Mouse (Mus musculus): ENCODE measurements at regions not wholly inside any gene's neighbourhood (a gene's known extent, or its start where the extent isn't known, plus 50 kb on each side); places are given as distances from the start of the nearest gene placed in this dataset.

DNA sequence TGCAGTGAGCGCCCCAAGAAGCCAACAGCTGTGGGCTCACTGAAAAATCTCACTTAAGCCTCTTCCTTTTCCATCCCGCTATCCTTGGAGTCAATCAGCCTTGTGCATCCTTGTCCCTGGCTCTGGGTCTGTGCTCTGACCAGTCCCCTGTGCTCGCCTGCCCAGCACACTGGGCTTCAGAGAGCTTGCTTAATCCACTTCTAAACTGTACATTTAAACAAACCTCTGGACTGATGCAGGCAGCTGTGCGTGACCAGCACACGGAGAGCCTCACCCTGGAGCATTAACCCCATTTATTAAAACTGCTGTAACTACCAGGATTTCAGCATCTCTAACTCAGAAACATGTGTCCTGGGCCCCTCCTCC, 243.3 kb upstream of the Sulf2 start:
- Histone ChIP-seq H3K4me3 (no peak overlapping the region), H3K9ac (replicated peaks) (no peak overlapping the region), H3K27ac (replicated peaks) (no peak overlapping the region), H3K4me1 (peaks cover 8% of the 10 kb centered on the region), H3K4me2 (replicated peaks) (no peak overlapping the region), H3K36me3 (no peaks in the 10 kb centered on the region), H3K9me3 (no peaks in the 10 kb centered on the region), H3K27me3 (peaks cover 4% of the 10 kb centered on the region; the same call in 1 of the 2 replicates)
- ATAC-seq (replicated peaks) = no peak
- whole genome bisulfite sequencing = 70% methylated on average over 5 of the region's 5 CpGs

- H3K27ac ChIP-seq (replicated peaks) = no peak overlapping the region
- WGBS = 88% methylated on average over 10 of the region's 10 CpGs
- no peak overlapping the region for H3K4me2 ChIP-seq (replicated peaks)
Measured at GRCm38 (mm10) chr2:166398156-166398555, 242.7 kb upstream of the Sulf2 start.

GRCm38 (mm10) chr2:166394666-166395065, 239.2 kb upstream of the Sulf2 start:
- Histone ChIP-seq H3K9me3 (no peaks in the 10 kb centered on the region), H3K9ac (replicated peaks) (no peak overlapping the region), H3K27me3 (peaks cover 4% of the 10 kb centered on the region; the same call in 1 of the 2 replicates), H3K4me1 (peaks cover 8% of the 10 kb centered on the region; the same call in 1 of the 2 replicates), H3K4me3 (no peak overlapping the region), H3K4me2 (replicated peaks) (no peak overlapping the region), H3K36me3 (no peaks in the 10 kb centered on the region), H3K27ac (replicated peaks) (no peak overlapping the region)
- 0 out of 2 replicates have a peak, but pooled peaks have one; percentile 41 for ATAC-seq (replicated peaks)
- 29% methylated on average over 13 of the region's 13 CpGs for WGBS

More at GRCm38 (mm10) chr2:166398156-166398555, 242.7 kb upstream of the Sulf2 start:
- Histone ChIP-seq H3K27me3 (peaks cover 4% of the 10 kb centered on the region; the same call in 1 of the 2 replicates), H3K9ac (replicated peaks) (no peak overlapping the region), H3K4me1 (peaks cover 8% of the 10 kb centered on the region), H3K4me3 (no peak overlapping the region), H3K36me3 (no peaks in the 10 kb centered on the region), H3K9me3 (no peaks in the 10 kb centered on the region)
- no peak for ATAC-seq (replicated peaks)

DNA sequence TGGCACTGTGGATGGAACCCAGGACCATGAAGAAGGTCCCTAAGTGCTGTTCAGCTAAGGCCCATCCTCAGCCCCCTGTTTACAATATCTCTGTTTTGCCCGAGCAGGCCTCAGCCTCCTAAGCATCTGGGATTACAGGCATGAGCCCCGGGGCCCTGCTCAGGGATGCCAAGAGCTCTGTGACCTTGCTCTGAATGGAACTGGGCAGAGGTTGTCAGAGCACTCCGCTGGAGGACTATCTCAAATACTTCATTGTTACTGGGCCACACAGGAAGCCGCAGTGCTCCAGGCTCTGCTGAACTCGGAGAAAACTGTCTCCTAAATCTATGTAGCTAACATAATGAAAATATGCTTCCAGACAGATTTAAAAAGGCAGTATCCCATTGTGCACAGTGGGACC, 235.7 kb upstream of the Sulf2 start:
- 42% methylated on average over 5 of the region's 5 CpGs for WGBS
- Histone ChIP-seq H3K4me1 (peaks cover 8% of the 10 kb centered on the region; the same call in 1 of the 2 replicates), H3K9ac (replicated peaks) (no peak overlapping the region), H3K4me2 (replicated peaks) (no peak overlapping the region), H3K9me3 (no peaks in the 10 kb centered on the region), H3K4me3 (no peak overlapping the region), H3K27me3 (peaks cover 5% of the 10 kb centered on the region), H3K27ac (replicated peaks) (no peak overlapping the region), H3K36me3 (no peaks in the 10 kb centered on the region)
- no peak for ATAC-seq (replicated peaks)

DNA sequence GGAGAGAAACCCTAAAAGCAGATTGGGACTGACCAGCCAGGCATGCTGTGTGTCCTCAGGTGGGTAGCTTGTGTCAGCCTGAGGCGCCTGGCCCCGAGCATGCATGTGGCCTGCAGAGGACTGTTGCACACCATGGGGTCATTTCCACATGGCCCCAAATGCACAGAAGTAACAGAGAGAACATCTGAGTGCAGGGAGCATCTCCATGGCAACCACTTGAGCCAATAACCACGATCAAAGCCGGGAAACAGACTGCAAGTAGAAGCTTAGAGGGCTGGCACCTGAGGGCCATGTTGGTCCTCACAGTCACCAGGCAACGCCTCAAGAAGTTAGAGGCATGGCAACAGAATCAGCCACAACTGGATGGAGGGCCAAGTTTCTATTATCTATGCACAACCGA, 232.6 kb upstream of the Sulf2 start:
- WGBS = 33% methylated on average over 6 of the region's 6 CpGs
- ATAC-seq (replicated peaks) = no peak
- no peak overlapping the region for H3K9ac ChIP-seq (replicated peaks)
- H3K4me1 ChIP-seq = peaks cover 15% of the 10 kb centered on the region
- H3K4me3 ChIP-seq = no peak overlapping the region
- no peaks in the 10 kb centered on the region for H3K9me3 ChIP-seq
- H3K36me3 ChIP-seq = no peaks in the 10 kb centered on the region
- H3K4me2 ChIP-seq (replicated peaks) = no peak overlapping the region
- H3K27ac ChIP-seq (replicated peaks) = no peak overlapping the region
- peaks cover 4% of the 10 kb centered on the region; the same call in 1 of the 2 replicates for H3K27me3 ChIP-seq

- WGBS = 79% methylated on average over 5 of the region's 5 CpGs
- peaks cover 4% of the 10 kb centered on the region; the same call in 1 of the 2 replicates for H3K27me3 ChIP-seq
- peaks cover 15% of the 10 kb centered on the region for H3K4me1 ChIP-seq
- H3K36me3 ChIP-seq = no peaks in the 10 kb centered on the region
- H3K27ac ChIP-seq (replicated peaks) = no peak overlapping the region
- no peak overlapping the region for H3K4me2 ChIP-seq (replicated peaks)
- no peaks in the 10 kb centered on the region for H3K9me3 ChIP-seq
- ATAC-seq (replicated peaks) = no peak
- H3K9ac ChIP-seq (replicated peaks) = no peak overlapping the region
- H3K4me3 ChIP-seq = no peak overlapping the region
Measured at GRCm38 (mm10) chr2:166386817-166387216, 231.4 kb upstream of the Sulf2 start.

GRCm38 (mm10) chr2:166384583-166384982, 229.1 kb upstream of the Sulf2 start:
- H3K36me3 ChIP-seq = no peaks in the 10 kb centered on the region
- no peak for ATAC-seq (replicated peaks)
- peaks cover 4% of the 10 kb centered on the region; the same call in 1 of the 2 replicates for H3K27me3 ChIP-seq
- H3K9ac ChIP-seq (replicated peaks) = no peak overlapping the region
- H3K4me1 ChIP-seq = peaks cover 15% of the 10 kb centered on the region
- no peak overlapping the region for H3K4me3 ChIP-seq
- WGBS = 22% methylated on average over 6 of the region's 6 CpGs
- H3K9me3 ChIP-seq = no peaks in the 10 kb centered on the region
- H3K4me2 ChIP-seq (replicated peaks) = no peak overlapping the region
- peak overlapping the region; percentile 13; the same call in 1 of the 2 replicates for H3K27ac ChIP-seq (replicated peaks)

DNA sequence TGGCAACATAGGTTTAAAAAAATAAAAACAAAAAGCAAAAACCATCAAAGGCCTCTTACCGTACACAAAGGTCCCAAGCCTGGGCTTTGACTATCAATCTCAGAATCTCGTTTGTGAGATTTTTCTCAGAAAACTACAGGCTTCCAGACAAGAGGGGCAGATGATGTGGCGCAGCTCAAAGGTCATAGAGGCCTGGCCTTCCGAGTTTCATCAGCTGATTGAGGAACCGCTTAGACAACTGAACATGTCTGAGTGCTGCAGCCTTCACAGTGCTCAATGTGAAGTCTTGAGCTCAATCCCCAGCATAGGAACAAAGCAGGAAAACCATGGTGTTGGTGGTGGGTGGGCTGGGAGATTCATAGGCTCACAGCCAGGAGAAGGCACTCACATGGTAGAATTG, 227.9 kb upstream of the Sulf2 start:
- no peak for ATAC-seq (replicated peaks)
- peaks cover 17% of the 10 kb centered on the region for H3K4me1 ChIP-seq
- no peak overlapping the region for H3K4me2 ChIP-seq (replicated peaks)
- no peak overlapping the region for H3K27ac ChIP-seq (replicated peaks)
- H3K4me3 ChIP-seq = no peak overlapping the region
- peaks cover 4% of the 10 kb centered on the region; the same call in 1 of the 2 replicates for H3K27me3 ChIP-seq
- 80% methylated on average over 5 of the region's 5 CpGs for WGBS
- no peaks in the 10 kb centered on the region for H3K36me3 ChIP-seq
- H3K9ac ChIP-seq (replicated peaks) = no peak overlapping the region
- H3K9me3 ChIP-seq = no peaks in the 10 kb centered on the region

DNA sequence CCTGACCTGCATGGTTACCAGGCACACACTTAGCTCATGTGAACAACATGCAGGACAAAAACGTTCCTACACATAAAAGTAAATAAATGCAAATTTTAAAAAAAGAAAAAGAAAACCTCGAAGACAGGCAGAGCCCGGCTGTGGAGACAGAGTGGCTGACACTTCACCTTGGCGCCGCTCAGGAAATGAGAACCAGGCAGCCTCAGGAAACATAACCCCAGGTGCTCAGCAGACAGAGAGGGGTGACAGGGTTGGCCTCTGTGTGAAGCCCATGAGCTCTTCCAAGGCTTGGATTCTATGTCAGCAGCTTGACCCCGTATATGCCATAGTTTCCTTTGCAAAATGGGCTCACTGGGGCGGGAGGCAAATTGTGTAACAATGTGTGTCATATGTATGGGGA, 226.7 kb upstream of the Sulf2 start:
- no peak overlapping the region for H3K9ac ChIP-seq (replicated peaks)

DNA sequence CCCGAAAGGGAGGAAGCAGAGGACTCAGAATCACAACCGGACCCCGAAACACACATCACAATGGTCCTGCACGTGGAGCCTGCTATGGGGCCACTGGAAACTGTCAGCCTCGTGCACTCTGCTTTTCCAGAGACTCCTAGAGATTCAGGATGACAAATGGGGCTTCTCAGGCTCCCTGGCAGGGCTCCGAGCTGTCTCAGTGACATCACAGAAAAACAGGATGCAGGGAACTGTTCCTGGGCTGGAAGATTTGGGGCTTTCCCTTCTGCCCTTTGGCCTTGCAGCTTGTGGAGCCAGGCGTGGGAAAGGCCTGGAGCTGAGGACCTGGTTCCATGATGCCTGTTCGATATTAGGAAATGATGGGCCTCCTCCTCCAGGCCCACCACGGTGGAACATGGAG, 225.4 kb upstream of the Sulf2 start:
- Histone ChIP-seq H3K9ac (replicated peaks) (no peak overlapping the region), H3K4me1 (peaks cover 33% of the 10 kb centered on the region), H3K9me3 (no peaks in the 10 kb centered on the region), H3K36me3 (no peaks in the 10 kb centered on the region), H3K27me3 (peaks cover 5% of the 10 kb centered on the region; the same call in 1 of the 2 replicates), H3K4me2 (replicated peaks) (no peak overlapping the region), H3K27ac (replicated peaks) (no peak overlapping the region), H3K4me3 (no peak overlapping the region)
- 85% methylated on average over 9 of the region's 9 CpGs for WGBS
- no peak for ATAC-seq (replicated peaks)

More for the DNA sequence above, 226.7 kb upstream of the Sulf2 start:
- ATAC-seq (replicated peaks) = no peak
- H3K4me1 ChIP-seq = peaks cover 29% of the 10 kb centered on the region
- no peak overlapping the region for H3K4me3 ChIP-seq
- no peak overlapping the region for H3K27ac ChIP-seq (replicated peaks)
- H3K9me3 ChIP-seq = no peaks in the 10 kb centered on the region
- no peak overlapping the region for H3K4me2 ChIP-seq (replicated peaks)
- H3K27me3 ChIP-seq = peaks cover 4% of the 10 kb centered on the region; the same call in 1 of the 2 replicates
- 86% methylated on average over 7 of the region's 7 CpGs for WGBS
- H3K36me3 ChIP-seq = no peaks in the 10 kb centered on the region

DNA sequence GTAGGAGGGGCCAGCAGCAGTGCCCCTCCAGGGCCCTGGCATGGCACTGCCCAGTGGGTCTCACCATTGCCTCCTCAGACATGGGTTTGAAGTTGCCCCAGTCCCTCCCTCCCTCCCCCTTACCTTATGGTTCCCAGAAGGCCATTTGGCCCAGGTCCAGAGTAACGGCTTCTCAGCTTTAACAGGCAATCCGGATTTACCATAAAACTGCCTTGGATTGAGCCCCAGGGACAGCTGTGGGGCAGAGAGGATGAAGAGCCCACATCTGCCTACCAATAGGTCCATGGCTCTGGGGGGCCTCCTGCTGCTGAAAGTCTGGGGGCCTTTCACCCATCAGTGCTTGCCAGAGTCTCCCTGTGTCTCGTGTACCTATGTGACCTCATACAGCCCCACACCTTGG, 222.9 kb upstream of the Sulf2 start:
- no peak overlapping the region for H3K4me2 ChIP-seq (replicated peaks)
- 50% methylated on average over 3 of the region's 3 CpGs for WGBS
- H3K9ac ChIP-seq (replicated peaks) = no peak overlapping the region
- no peaks in the 10 kb centered on the region for H3K36me3 ChIP-seq
- no peak for ATAC-seq (replicated peaks)
- 0 out of 2 replicates have a peak, but pooled peaks cover 5% of the 10 kb centered on the region for H3K27me3 ChIP-seq
- H3K27ac ChIP-seq (replicated peaks) = no peak overlapping the region
- no peak overlapping the region for H3K4me3 ChIP-seq
- H3K4me1 ChIP-seq = peaks cover 18% of the 10 kb centered on the region
- no peaks in the 10 kb centered on the region for H3K9me3 ChIP-seq

GRCm38 (mm10) chr2:166377329-166377728, 221.9 kb upstream of the Sulf2 start:
- Histone ChIP-seq H3K4me2 (replicated peaks) (no peak overlapping the region), H3K4me1 (peaks cover 18% of the 10 kb centered on the region), H3K27me3 (peaks cover 5% of the 10 kb centered on the region; the same call in 1 of the 2 replicates), H3K9ac (replicated peaks) (no peak overlapping the region), H3K4me3 (no peak overlapping the region), H3K36me3 (no peaks in the 10 kb centered on the region), H3K9me3 (no peaks in the 10 kb centered on the region), H3K27ac (replicated peaks) (no peak overlapping the region)
- WGBS = 20% methylated on average over 3 of the region's 3 CpGs
- no peak for ATAC-seq (replicated peaks)

DNA sequence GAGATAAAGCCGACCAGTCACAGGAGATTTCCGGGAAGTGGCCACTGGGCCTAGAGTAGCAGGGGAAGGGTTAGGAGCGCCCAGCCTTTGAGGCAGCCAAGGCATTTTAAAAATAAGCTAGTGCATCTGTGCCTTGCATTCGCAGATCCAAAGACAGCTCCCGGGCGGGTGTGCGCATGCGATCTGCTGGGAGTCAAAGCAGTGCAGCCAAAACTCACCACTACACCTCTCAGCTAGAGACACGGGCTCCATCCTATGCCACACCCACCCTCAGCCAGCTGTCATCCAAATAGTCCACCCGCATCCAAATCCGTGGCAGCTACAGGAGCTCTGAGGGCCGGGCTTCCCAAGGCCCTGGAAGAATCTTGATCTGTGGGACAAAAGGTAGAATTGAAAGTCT, 220.2 kb upstream of the Sulf2 start:
- Histone ChIP-seq H3K9me3 (no peaks in the 10 kb centered on the region), H3K4me1 (peaks cover 18% of the 10 kb centered on the region), H3K4me2 (replicated peaks) (no peak overlapping the region), H3K36me3 (no peaks in the 10 kb centered on the region), H3K27me3 (peaks cover 10% of the 10 kb centered on the region), H3K27ac (replicated peaks) (no peak overlapping the region), H3K4me3 (no peak overlapping the region), H3K9ac (replicated peaks) (no peak overlapping the region)
- no peak for ATAC-seq (replicated peaks)
- 84% methylated on average over 12 of the region's 12 CpGs for WGBS

Data from forebrain, embryonic 15.5 days (tissue).